Mouse (Mus musculus) megakaryocyte, embryonic 14.5 days (primary cell): ENCODE measurements at regions not wholly inside any gene's neighbourhood (a gene's known extent, or its start where the extent isn't known, plus 50 kb on each side); places are given as distances from the start of the nearest gene placed in this dataset.

ENCODE experiments used
- FLI1 ChIP-seq: IDR thresholded peaks from 2 replicates; pipeline ENCODE4 v1.6.1; 2012; ENCODE audit warnings: low read length, inconsistent platforms, mixed read lengths
- GATA1 ChIP-seq: IDR thresholded peaks from 3 replicates; pipeline ENCODE4 v1.6.1; 2012; ENCODE audit warnings: mixed read lengths, low read length, inconsistent platforms, borderline replicate concordance

DNA sequence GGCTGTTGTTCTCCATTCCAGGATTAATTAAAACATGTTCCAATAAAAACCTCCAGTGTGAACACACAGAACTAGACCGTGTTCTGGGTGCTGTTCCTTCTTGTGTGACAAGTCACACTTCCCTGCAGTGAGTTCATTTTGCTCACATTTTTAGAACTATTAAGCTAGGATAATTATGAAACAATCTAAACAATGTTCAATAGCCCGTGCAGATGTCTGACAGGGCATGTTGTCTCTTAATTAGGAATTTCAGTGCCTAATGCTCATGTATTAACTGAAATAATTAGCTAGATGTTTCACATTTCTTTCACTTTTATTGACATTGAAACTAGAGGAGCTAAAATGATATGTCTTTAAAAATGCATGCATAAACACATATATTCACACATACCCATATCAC lies 291.5 kb downstream of the Rergl start:
- TF ChIP-seq GATA1, result no peak
- TF ChIP-seq FLI1, result no peak
